Mouse (Mus musculus) telencephalon, adult 2 months (tissue): ENCODE data around the gene Rab3d.
"Not testable (repeated sequence)": the region's sequence is repeated elsewhere in the genome, so short reads cannot be mapped to it uniquely, and the experiment has no call there.

ENCODE experiments used
- DNase-seq: peaks from one replicate; pipeline ENCODE4 v3.0.0-alpha.2; 2011; ENCODE audit warnings: low read depth, low spot score

Rab3d gene

DNA sequence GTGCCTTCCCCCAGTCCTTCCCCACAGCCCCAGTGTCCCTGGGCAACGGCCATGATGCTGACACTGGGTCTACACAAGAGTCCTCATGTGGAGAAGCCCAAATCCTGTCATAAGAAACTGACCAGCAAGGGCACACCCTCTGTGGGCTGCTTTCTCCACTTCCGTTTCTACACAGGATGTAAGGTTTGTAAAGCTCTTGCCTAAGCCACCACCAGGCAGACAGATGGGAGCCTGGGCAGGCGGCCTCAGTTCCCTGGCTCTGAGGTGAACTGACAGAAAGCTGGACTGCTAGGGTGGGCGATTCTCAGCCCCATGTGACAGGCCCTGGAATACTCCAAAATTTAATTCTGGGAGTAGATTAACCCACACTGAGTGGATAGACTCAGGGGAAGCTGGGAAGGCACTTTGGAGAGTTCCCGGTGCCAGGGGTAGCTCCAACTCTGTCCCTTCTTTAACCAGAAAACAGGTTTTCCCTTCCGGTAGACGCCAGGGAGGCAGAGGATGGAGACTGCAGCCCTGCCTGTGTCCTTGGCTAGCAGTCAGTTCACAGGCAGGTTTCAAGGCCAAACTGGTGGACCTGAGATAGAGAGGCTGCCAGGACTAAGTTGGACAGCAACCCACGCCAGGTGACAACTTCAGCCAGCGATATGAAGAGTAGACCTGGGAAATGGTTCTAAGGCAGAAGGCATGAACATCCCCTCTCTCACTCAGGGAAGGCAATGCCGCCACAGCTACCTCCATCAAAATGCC, 8.3 kb downstream of the Rab3d start:
- DNase-seq, result no peak

DNA sequence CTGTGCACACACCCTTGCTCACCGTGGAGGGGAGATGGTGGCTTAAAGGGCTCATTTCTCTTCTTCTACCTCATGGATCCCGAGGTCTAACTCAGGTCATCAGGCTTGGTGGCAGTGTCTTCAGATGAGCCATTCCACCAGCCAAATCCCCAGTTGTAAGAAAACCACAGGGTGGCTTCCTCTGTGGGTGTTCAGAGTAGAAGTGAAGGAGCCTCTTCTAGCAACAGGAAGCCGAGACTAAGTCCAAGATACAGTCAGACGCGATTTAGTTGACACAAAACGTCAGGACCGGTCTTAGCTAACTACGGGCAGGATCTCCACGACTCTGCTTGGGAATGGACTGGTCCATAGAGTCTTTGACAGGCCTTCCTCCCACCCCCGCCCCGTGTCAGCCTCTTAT, 9.8 kb downstream of the Rab3d start:
- DNase-seq, result no peak

DNA sequence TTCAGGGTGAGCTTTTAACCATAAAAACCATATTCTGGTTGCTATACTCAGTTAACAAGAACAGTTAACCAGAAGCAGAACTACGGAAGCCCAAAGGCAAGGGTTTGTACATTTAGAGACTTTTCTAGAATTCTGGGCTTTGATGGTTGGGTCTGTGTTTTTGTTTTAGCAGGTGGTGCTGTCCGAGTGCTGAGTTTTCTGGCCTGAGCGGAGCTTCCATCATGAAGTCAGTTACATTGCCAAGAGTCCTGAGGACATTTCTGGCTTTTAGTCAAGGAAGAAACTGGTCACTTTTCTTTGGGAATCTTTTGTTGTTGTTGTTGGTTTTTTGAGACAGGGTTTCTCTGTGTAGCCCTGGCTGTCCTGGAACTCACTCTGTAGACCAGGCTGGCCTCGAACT, 14.0 kb downstream of the Rab3d start:
- DNase-seq, result no peak

DNA sequence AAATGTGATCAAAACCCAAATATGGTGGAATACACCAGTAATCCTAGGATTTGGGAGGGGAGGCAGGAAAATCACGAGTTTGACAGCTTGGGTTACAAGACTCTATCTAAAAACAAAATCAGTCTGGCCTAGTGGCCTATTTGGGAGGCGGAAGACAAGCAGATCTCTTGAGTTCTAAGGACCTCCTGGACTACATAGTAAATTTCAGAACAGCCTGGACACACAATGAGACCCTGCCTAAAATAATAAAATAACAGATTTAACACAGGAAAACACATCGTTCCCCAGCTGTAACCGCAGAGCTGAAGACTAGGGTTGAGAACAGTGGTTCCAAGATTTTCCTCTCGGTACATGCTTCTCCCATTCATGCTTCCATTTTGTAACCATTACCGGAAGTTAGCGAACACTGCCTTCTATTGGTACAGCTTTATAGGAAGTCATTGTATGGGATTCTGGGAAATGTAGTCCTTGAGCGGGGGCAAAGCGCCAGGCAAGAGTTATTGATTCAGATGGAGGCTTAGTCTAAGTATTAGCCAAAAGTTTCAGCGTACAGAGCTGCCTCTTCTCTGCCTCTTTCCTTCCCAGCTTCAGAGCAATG, 16.7 kb downstream of the Rab3d start:
- DNase-seq, result peak; percentile 82

DNA sequence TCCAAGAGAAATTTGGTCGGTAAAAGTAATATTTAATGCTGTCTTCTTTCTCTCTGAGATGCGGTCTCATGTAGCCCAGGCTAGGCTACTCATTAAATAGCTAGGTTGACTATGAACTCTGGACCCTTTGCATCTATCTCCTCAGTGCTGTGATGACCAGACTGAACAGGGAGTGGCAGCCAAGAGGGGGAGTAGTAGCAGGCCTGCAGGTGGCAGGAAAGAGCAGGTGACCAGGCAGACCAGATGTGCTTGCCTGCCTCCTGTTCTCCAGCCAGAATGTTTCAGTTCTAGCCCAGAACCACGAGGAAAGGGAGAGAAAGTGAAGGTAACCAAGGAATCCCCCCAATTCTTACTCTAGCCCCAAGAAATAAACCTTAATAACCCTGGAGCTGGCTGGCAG, 28.8 kb downstream of the Rab3d start:
- no peak for DNase-seq

DNA sequence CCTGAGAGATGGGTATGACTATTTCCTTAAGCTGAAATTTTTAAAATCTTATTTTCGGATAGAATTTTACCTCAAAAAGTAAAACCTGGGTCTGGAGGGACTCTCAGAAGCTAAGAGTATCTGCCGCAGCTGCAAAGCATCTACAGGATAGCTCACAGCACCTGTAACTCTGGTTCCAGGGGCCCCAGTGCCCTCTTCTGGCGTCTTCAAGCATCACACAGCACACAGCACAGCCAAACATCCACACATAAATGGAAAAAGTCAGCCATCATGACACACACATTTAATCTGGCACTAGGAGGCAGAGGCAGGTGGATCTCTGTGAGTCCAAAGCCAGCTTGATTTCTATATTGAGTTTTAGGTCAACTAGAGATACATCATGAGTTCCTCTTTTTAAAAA, 41.4 kb downstream of the Rab3d start:
- DNase-seq, result no peak

DNA sequence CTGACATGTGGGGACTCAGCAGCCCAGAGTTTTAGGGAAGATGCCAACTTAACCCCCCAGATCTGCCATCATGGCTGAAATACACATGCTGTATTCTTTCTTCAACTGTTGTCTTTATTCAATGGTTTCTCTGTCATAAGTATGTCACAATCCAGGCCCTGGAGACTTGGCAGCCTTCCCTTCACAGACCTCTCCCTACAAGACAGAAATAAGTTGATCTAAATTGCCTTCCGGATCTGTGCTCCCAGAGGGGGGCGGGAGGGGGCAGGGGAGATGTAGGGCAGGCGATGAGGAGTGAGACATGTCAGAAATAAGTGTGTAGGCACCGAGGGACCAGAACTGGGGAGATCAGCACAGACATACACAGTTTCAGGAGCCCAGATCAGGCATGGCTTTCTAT, 45.8 kb downstream of the Rab3d start:
- no peak for DNase-seq

DNA sequence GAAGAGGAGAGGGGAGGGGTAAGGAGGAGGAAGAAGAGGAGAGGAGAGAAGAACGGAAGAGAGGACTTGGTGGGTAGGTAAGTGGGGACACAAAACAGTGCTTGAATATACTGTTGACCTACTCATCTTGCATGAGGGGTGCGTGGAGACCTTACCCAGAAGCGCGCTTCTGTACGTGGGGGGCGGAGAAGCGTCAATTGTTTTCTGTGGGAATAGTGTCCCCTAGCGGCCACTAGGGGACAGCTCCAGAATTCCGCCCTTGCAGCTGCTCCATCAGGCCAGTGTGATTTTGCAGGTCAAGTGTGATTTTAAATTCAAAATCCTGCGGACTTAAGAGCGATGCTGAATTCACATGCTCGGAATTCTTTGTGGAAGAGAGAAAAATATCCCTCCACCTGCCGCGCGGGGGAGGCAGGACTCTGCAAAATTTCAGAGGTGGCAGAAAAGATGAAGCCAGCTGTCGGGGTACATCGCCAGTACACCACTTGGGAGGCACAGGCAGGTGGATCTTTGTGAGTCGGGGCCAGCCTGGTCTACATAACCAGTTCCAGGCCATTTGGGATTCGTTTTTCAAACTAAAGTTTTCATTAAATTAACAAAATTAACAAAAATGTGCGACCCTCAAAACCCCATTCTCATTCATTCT, 47.0 kb downstream of the Rab3d start:
- DNase-seq, result no peak

DNA sequence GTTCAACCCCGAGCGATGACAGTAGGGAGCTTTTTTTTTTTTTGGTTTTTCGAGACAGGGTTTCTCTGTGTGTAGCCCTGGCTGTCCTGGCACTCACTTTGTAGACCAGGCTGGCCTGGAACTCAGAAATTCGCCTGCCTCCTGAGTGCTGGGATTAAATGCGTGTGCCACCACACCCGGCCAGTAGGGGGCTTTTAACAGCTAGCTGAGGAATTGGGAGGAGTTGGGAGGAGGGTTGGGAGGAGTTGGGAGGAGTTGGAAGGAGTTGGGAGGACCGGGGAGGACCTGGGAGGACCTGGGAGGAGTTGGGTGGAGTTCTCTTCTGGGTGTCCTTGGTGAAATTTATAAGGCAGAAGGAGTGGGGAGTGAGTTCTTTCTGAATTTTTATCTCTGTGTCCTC, 48.7 kb downstream of the Rab3d start:
- not testable (repeated sequence) for DNase-seq

DNA sequence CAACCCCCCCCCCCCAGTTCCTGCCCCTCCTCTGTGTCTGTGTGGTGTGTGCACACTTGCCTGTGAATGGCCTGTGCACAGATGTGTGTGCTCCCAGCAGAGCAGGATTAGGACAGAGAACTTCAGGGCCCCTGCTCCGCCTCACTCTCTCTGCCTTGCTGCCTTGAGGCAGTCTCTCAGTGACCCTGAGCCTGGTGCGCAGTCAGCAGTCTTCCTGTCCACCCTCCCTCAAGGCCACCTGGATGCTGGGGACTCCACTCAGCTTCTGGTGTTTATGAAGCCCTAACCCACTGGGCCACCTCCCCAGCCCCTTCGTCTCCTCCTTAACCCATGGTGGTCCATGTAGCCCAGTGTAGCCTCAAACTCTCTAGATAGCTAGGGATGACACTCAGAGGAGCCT, 50.3 kb downstream of the Rab3d start:
- DNase-seq, result no peak

DNA sequence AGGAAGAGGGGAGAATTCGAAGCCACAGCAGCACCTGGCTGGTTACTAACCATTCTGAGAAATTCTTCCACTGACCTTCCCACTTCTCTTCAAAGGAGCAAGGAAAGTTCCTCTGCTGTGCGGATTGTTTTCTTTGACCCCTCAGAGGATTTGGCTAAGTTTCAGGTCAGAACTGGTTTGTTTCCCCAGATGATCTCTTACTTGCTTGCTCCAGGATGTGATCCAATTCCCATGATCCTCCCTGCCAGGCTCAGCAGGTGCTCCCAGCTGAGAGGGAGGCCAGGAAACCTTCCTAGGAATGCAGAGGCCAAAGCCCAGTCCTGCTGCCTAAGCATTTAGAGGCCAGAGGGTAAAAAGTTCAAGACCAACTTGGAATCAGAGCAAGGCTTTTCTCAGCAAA, 51.4 kb downstream of the Rab3d start:
- no peak for DNase-seq

DNA sequence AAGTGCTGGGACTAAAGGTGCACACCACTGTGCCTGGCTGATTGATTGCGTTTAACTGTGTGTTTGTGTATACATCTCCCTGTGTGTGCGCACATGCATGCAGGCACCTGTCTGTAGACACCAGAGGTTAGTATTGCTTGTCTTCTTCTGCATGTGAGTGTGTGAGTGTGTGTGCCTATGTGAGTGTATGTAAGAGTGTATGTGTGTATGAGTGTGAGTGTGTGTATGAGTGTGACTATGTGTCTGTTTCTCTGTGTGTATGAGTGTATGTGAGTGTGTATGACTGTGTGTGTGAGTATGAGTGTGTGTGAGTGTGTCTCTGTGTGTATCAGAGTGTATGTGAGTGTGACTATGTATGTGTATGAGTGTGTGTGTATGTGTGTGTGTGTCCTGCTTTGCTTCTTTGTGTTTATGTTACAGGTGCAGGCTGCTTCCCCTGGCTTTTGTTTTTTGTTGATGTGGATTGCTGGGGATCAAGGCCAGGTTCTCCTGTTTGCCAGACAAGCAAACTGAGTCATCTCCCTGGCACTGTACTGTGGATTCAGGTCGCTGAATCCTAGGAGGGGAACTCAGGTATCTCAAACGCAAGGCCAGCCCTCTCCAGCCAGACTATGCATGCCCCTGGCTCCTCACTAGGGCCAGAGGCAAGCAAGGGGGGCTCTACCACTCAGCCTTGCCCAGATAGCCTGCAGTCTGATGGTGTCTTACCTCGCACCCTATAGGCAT, 52.2 kb downstream of the Rab3d start:
- DNase-seq, result no peak

DNA sequence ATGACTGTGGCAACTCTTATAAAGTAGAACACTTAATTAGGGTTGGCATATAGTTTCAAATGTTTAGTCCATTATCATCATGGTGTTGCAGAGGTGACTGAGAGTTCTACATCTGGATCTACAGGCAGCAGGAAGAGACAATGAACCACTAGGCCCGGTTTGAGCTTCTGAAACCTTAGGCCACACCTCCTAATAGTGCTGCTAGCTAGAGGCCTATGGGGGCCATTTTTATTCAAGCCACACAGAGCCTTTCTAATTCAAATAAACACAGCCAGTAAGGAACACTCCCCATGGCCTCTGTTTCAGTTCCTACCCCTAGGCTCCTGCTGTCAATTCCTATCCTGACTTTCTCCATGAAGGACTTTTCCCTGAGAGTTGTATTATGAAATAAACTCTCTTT, 55.8 kb downstream of the Rab3d start:
- no peak for DNase-seq

DNA sequence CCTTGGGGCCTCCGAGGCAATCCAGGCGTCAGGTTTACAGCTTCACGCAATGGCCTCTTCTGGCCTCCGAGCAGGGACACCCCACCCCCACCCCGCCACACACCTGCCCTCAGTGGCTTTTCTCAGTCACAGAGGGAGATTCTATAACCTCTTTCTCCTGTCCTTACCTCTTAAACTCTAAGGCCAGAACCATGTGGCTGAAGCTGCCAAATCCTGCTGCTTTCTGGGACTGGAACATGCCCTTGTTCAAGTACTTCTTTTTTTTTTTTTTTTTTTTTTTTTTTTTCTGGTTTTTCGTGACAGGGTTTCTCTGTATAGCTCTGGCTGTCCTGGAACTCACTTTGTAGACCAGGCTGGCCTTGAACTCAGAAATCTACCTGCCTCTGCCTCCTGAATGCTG, 57.6 kb downstream of the Rab3d start:
- not testable (repeated sequence) for DNase-seq

DNA sequence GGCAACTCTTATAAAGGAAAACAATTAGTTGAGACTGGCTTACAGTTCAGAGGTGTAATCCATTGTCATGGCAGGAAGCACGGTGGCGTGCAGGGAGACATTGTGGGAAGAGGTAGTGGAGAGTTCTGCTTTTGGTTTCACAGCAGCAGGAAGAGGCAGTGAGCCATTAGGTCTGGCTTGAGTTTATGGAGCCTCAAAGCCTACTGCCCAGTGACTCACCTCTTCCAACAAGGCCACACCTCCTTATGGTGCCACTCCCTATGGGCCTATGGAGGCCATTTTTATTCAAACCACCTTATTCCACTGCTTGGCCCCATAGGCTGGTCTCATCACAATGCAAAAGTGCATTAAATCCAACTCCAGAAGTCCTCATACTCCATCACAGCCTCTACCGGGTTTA, 58.4 kb downstream of the Rab3d start:
- no peak for DNase-seq

DNA sequence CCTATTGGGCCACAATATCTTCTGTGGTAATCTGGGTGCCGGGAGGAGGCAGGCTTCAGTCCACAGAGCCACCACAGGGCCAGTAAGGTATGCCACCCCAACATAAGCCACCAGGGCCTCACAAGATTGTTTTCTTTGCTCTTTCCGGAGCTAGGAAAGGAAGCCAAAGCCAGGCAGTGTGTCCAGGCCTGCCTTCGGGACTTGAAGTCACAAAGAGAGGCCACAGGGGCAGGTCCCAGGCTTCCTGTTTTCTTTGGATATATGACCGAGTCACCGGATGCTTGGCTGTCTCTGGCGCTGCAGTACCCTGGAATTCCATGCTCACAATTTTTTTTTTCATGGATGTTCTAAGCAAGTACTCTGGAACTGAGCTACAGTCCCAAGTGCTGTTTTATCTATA, 59.9 kb downstream of the Rab3d start:
- no peak for DNase-seq

DNA sequence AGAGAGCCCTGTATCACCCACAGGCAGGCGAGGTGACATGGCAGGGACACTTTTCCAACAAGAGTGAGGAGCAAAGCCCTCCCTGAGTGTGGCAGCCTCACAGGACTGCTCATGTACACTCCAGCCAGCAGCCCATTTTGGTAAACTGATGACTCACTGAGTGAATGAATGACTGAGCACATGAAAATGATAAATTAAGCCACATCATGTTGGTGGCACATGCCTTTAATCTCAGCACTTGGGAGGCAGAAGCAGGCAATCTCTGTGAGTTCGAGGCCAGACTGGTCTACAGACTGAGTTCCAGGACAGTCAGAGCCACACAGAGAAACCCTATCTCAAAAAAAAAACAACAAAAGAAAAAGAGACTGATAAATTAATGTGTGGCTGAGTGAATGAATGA, 60.5 kb downstream of the Rab3d start:
- no peak for DNase-seq
